Mouse (Mus musculus) common myeloid progenitor, adult 5-6 weeks (primary cell): ENCODE data around the gene Tph2. TPM values are rescaled to one million over a fixed set of nuclear protein-coding genes. Genes with fewer than 3 reads are reported as not detected.
A peak's percentile ranks its signal among the peaks of the same experiment; 100 is the strongest.
"Not testable (repeated sequence)": the region's sequence is repeated elsewhere in the genome, so short reads cannot be mapped to it uniquely, and the experiment has no call there.

Experiments
- ATAC-seq: replicated peaks from 2 replicates; pipeline ENCODE4 v1.8.0; 2016; ENCODE audit warnings: low read depth, mild to moderate bottlenecking, moderate TSS enrichment, inconsistent platforms; ENCODE audit not compliant: poor library complexity, severe bottlenecking
- total RNA-seq: library from RNA; stranded (forward); fragments of 200-1000, 187-1606 nt; gene quantifications from 2 replicates; pipeline ENCODE4 v1.2.3, GENCODE M21; 2017

Tph2 gene
- total RNA-seq, result not detected in 2 replicates

DNA sequence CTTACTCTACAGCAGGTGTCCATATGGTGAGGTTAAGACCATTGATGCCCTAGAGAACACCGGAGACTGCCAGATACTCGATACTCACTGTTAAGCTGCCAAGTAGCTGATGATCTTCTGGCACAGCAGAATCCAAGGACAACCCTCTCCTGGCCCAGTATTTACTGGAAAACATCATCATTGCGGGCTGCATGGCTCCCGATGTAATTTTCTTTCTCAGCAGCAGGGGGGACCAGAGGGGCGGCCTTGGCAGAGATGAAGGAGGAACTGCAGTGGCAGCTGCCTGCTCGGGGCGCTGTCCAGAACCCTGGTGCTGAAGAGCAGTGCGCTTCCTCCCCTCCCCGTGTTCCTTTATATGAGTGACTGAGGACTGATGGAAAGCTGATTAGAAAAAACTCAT is at the start of gene Tph2:
TSS of gene Tph2 (minus strand) at position 326 of the 400 bp plus-strand sequence.
- ATAC-seq, result peak; percentile 100

DNA sequence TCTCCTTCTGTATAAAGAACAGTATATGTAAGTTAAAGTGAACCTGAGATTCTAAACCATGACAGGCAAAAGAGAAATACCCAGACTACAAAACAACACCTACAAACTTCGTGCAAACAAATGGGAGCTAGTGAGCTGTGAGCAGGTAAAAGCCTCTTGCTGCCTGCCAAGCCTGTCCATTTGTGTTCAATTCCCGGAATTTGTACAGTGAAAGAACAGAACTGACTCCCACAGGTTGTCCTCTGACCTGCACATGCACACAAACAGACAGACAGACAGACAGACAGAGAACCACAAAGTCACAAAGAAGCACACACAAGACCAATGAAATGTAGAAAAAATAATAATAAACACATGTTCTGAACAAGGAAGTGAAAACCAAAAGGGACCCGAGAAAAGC is 49.0 kb upstream of the Tph2 start:
- ATAC-seq, result no peak

DNA sequence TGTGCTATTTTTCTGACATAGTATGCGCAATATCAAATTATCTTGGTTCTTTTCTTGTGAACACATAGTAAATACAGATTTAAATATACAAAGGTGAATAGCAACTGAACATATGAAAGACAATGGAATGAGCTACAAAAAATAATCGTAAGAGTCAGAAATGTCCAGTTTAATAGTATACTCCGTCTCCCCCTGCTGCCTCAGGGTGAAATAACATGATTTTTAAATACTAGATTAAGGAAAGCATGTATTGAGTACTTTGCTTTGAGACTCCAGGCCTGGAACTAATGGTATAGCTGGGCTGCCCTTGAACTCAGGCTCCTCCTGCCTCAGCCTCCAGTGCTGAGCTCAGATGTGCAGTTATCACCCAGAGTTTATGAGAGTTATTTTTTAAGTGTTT is 47.7 kb upstream of the Tph2 start:
- no peak; the same call in 1 of the 2 replicates for ATAC-seq

DNA sequence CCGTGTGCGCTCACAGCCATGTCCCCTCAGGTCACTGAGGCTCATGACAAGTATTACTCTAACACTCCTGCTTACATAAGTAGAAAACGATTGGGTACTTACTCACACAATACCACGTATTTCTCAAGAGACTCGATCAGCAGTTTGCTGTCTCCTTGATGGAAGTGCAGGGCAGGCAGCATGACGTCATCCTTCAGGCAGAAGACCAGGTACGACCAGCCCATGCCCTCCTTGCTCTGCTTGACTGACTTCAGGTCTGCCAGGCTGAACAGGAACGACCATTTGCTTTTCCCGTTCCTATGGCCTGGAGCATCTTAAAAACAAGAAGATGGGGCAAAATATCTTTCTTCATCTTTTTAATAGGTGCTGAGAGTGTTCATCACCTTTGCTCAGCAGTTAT is 44.2 kb upstream of the Tph2 start:
- no peak for ATAC-seq

DNA sequence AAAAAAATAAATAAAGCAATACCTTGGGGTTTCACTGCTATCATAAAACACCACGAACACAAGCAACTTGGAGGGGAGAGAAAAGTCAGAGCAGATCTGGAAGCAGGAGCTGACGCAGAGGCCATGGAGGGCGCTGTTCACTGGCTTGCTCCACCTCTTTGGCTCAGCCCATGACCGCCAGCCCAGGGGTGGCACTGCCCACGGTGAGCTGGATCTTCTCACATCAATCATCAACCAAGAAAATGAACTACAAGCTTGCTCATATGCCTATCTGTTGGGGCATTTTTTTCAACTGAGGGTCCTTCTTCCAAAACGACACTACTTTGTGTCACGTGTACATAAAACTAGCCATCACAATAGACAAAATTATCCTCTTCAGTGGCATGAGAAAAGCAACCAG is 41.8 kb upstream of the Tph2 start:
- no peak for ATAC-seq

GRCm38 (mm10) chr10:115223845-115224244 is 39.0 kb upstream of the Tph2 start:
- no peak for ATAC-seq

DNA sequence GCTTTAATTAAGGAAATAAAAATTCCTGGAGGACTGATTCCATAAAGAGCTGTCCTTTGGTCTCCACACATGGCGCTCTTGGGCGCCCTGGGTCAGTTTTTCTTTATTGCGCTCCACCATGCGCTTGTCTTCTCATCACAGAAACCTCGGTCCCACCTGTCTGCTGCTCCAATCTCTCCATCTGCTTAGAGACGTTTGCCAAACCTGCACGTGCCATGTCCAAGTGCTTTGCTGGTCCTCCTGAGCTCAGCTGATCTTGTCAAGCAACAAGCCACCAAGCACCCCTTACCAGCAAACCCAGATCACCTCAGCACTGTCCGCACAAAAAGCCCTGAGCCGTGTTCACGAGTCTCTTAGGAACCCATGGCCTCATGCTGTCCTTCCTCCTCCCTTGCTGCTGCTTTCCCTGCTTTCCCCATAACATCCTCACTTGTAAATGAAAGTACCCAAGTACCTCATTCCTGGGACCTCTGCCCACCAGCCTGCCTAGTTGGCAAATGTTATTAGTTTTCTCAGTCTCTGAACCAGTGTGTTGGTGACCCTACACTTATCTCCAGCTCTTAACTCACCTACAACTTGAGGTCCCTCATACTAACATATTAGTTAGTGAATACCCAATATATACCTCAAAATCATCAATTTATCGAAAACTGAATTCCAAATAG is 28.2 kb upstream of the Tph2 start:
- ATAC-seq, result no peak

DNA sequence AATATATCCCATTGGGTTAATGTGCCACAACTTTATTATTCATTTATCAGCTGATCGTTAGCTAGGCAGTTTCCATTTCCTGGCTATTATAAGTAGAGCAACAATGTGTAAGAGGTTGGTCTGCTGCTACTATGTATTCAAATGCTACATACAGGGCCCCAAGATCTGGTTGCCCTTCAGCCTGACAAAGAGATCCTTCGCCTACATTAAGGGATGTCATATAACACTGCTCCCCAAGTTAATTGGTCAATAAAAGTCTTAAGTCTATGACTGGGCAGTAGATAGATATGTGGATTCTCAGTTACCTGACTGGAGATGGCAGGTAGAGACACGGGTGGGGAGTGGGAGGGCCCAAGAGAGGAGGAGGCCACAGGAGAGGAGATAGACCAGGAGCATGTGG is 21.0 kb upstream of the Tph2 start:
- no peak for ATAC-seq

GRCm38 (mm10) chr10:115205284-115205683 is 20.5 kb upstream of the Tph2 start:
- no peak for ATAC-seq

GRCm38 (mm10) chr10:115191214-115191613 is 6.4 kb upstream of the Tph2 start:
- no peak for ATAC-seq

DNA sequence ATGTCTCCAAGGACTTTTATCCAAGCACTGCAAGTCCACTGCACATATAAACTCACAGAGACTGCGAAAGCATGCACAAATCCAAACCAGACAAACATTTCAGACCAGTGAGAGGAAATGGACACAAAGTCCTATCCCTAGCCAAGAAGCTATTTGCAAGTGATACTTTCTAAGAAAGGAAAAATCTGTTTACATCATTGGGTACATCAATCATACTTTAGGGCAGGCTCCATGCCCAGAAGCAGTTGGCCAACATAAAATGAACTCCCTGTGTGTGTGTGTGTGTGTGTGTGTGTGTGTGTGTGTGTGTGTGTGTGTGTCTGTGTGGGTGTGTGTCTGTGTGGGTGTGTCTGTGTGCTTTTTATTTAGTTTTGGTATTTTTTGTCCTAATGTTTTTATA is 2.6 kb upstream of the Tph2 start:
- no peak for ATAC-seq

GRCm38 (mm10) chr10:115181034-115181433 is 3.8 kb downstream of the Tph2 start:
- ATAC-seq, result no peak

DNA sequence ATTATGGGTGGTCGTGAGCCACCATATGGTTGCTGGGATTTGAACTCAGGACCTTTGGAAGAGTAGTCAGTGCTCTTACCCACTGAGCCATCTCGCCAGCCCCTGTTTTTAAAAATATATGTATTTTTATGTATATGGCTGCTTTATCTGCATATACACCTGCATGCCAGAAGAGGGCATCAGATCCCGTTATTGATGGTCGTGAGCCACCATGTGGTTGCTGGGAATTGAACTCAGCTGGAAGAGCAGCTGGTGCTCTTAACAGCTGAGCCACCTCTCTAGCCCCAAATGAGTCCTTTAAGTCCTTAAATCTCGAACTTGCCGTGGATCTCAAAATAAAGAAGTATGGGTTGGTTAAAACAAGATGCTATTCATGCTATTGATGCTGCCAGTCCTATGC is 6.8 kb downstream of the Tph2 start:
- ATAC-seq, result not testable (repeated sequence)

- ATAC-seq, result no peak
These were observed 9.2 kb downstream of the Tph2 start for GRCm38 (mm10) chr10:115175591-115175991.

- ATAC-seq, result no peak
These were observed 11.5 kb downstream of the Tph2 start for GRCm38 (mm10) chr10:115173336-115173735.

DNA sequence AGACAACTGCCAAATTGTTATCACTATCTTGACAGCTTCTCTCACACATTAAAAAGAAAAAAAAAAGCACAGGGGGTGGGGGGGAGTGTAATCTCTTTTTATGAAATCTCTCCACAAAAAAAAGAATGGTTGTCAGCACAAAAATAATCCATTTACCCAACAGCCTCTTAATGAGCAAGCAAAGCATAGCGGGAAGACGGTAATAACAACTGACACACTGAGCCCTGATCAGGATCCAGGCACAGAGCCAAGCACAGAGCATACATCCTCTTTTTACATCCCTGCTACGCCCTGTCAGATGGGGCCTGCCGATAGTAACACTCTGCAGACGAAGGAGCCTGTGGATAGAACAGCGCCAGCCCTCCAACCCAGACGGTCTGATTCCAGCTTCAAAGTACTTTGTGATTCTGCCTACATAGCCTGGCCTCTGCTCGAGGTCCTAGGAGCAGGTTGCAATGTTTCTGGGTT is 13.4 kb downstream of the Tph2 start:
- peak; percentile 96 for ATAC-seq

DNA sequence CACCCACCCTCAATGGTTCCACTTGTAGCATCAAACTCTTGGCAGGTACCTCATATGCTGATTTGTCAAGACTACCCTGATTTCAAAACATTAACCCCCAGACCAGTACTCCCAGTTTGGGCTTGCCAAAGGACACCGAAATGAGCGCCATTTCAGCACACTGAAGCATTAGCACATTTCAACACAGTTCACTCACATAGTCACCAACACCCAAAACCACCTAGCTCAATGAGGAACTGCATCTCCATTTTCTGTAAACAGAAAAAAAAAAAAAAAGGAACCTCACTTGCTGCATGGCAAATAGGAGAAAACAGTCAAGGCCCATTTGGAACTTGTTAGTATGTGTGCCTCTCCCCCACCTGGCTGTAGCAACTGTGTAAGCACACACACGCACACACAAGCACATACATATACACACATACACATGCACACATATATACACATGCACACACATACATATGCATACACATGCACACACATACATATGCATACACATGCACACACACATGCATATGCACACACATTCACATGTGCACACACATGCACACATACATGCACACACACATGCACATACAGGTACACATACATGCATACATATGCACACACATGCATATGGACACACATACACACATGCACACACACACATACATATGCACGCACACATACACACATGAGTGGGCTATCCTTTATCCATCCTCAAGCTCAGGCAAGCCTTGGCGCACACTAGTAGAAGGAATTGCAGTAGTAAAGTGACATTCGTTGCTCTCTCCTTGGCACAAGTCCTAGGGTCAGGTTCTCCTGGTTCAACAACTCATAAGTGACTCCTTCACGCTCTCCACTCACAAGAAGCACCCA is 14.1 kb downstream of the Tph2 start:
- ATAC-seq, result peak; percentile 64

DNA sequence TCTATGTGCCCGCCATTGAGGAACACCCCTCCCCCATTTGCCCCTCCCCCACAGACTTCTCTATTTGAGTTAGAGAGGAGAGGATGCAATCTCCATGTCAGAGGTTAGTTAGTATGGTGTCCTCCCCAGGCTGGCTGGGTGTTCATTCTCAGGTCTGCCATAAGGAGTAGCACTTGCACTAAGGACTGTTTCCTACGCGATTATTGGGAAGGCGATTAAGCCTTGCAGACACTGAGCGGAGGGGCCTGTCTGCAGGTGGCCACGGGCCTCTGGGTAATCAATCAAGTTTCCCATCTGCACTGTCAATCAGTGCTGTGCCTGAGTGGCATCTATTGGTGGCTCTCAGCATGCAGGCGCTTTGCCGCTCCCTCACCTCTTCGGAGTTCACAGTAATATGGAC is 15.4 kb downstream of the Tph2 start:
- ATAC-seq, result no peak

GRCm38 (mm10) chr10:115160289-115160688 is 24.5 kb downstream of the Tph2 start:
- no peak for ATAC-seq

DNA sequence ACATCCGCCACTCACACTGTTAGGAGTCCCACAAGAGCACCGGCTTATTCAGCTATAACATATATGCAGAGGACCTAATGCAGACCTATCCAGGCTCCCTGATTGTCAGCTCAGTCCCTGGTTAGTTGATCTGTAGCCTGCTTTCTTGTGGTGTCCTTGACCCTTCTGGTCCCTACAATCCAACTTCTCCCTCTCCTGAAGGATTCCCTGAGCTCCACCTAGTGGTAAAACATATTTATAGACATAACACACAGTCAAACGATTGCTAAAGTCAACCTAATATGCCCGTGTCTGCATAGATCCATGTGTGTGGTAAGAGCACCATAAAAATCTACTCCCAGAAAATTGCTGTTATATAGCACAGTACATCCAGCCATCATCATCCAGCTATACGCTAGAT is 37.5 kb downstream of the Tph2 start:
- ATAC-seq, result 0 out of 2 replicates have a peak, but pooled peaks have one; percentile 15

GRCm38 (mm10) chr10:115146257-115146898 is 38.4 kb downstream of the Tph2 start:
- no peak for ATAC-seq
